Mouse (Mus musculus) midbrain, postnatal 0 days (tissue): Measurements from ENCODE around the gene Tubb4a. TPM values are rescaled to one million over a fixed set of nuclear protein-coding genes. Genes with fewer than 3 reads are reported as not detected.

Source experiments
- ATAC-seq: fragments of 200-750 bp; cut with Nextera tagmentation; 2 replicates; pipeline ENCODE4 v1.8.0; 2017; ENCODE audit warnings: moderate number of reproducible peaks, mild to moderate bottlenecking, moderate TSS enrichment, moderate library complexity; ENCODE audit not compliant: low FRiP score
- DNase-seq: peaks from one replicate; pipeline ENCODE4 v3.0.0-alpha.2; 2015; ENCODE audit warnings: low spot score
- H3K27ac ChIP-seq: fragments of 300-500 bp; sonication (generic); 2 replicates; pipeline ENCODE4 v1.5.1; 2014; ENCODE audit warnings: low read depth, mild to moderate bottlenecking, low read length, mixed read lengths
- H3K27me3 ChIP-seq: fragments of 300-500 bp; sonication (generic); 2 replicates; pipeline ENCODE4 v1.6.1; 2014; ENCODE audit warnings: low read length, control low read depth, mixed read lengths; ENCODE audit not compliant: insufficient read depth
- H3K36me3 ChIP-seq: fragments of 300-500 bp; sonication (generic); 2 replicates; pipeline ENCODE4 v1.6.1; 2014; ENCODE audit warnings: low read length, control low read depth, mixed read lengths; ENCODE audit not compliant: insufficient read depth
- H3K4me1 ChIP-seq: fragments of 300-500 bp; sonication (generic); 2 replicates; pipeline ENCODE4 v1.6.1; 2014; ENCODE audit warnings: mild to moderate bottlenecking, control low read depth, antibody characterized with exemption, low read length, mixed read lengths; ENCODE audit not compliant: insufficient read depth
- H3K4me2 ChIP-seq: fragments of 300-500 bp; sonication (generic); 2 replicates; pipeline ENCODE4 v1.6.1; 2014; ENCODE audit warnings: low read depth, mild to moderate bottlenecking, low read length, mixed read lengths; ENCODE audit not compliant: poor library complexity, severe bottlenecking
- H3K4me3 ChIP-seq: fragments of 300-500 bp; sonication (generic); 2 replicates; pipeline ENCODE4 v1.5.1; 2014; ENCODE audit warnings: low read depth, mild to moderate bottlenecking, low read length, moderate library complexity
- H3K9ac ChIP-seq: fragments of 300-500 bp; sonication (generic); replicated peaks from 2 replicates; pipeline ENCODE4 v1.6.1; 2014; ENCODE audit warnings: mild to moderate bottlenecking, low read length, moderate library complexity, mixed read lengths; ENCODE audit not compliant: poor library complexity, severe bottlenecking
- H3K9me3 ChIP-seq: fragments of 300-500 bp; sonication (generic); 2 replicates; pipeline ENCODE4 v1.6.1; 2016; ENCODE audit warnings: low read length, control low read depth
- CTCF ChIP-seq: IDR thresholded peaks from 2 replicates; pipeline ENCODE4 v1.5.1; 2016; ENCODE audit warnings: antibody characterized with exemption, mild to moderate bottlenecking
- WGBS: fragments of 180-500 bp; shearing (Covaris S2); extraction: QIAGEN DNeasy Blood & Tissue Kit; methylation state at CpG from one replicate; pipeline ENCODE4 v1.1.7; 2014; 5-methylcytosine and 5-hydroxymethylcytosine counted together
- polyA plus RNA-seq: library from polyadenylated mRNA; unstranded; fragments of >200 nt; fragmentation: Nextera tagmentation; extraction: Ambion mirVana; gene quantifications from 2 replicates; pipeline ENCODE4 v1.2.1, GENCODE M21; 2015
- total RNA-seq: library from RNA; depleted of rRNA; stranded (reverse); fragments of >200 nt; gene quantifications from 2 replicates; pipeline ENCODE4 v1.2.3, GENCODE M21; 2014

The Tubb4a gene
- total and polyA plus RNA-seq, 2 experiments from 2014 or later, result 206 to 408 TPM

DNA sequence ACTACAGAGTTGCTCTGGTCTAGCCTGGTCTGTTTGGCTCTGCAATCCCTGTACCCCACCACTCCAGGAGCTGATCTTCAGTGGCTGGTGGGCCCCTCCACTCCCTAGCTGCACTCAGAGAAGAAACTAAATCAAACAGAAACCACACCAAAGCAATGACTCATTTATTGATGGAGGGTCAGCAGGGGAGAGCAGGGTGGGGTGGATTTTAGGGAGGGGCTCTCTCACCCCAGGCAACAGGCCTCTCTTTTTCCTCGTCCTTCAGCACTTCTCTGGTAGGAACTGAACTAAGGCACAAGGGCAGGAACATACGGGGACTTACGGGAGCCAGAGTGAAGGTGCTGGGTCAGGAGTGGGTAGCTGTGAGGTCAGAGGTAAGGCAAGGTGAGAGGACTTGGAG, 7.7 kb downstream of the Tubb4a start:
- no peak overlapping the region for H3K27ac ChIP-seq
- H3K27me3 ChIP-seq, result no peaks in the 10 kb centered on the region
- ATAC-seq (no peak), DNase-seq (no peak)
- H3K9me3 ChIP-seq, result no peaks in the 10 kb centered on the region
- TF ChIP-seq CTCF, result no peak
- 0 out of 2 replicates have a peak, but pooled peaks cover 4% of the 10 kb centered on the region for H3K4me1 ChIP-seq
- H3K4me3 ChIP-seq, result no peak overlapping the region
- no peak overlapping the region for H3K4me2 ChIP-seq
- H3K36me3 ChIP-seq, result peaks cover 33% of the 10 kb centered on the region
- 73% methylated on average over 3 of the region's 3 CpGs for WGBS
- no peak overlapping the region for H3K9ac ChIP-seq

DNA sequence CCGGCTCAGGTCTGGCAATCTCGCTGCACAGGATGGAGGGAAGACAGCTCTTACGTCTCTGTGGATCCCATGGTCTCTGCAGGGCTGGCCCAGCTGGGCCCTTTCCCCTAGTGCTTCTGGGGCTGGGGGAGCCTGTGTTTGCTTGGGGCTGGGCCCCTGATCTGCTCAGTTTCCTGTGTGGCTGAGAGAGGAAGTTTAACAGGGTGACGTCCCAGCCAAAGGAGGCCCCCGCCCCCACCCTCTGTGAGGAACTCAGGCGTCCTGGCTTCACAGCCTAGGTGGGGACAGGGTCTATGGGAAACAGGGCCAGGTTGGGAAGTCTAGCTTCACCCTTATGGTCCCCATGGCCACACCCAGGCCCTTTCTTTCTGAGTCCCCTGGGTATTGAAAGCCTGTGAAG, 9.2 kb downstream of the Tubb4a start, which contains the start of gene Dennd1c:
Gene Dennd1c (minus strand): TSS at position 179 of the 400 bp plus-strand sequence.
- WGBS, result 61% methylated on average over 6 of the region's 6 CpGs
- Histone ChIP-seq H3K36me3 (peaks cover 22% of the 10 kb centered on the region), H3K4me2 (no peak within 1 kb of the TSS), H3K4me1 (no peaks in the 10 kb centered on the region), H3K27ac (no peak within 1 kb of the TSS), H3K4me3 (no peak within 1 kb of the TSS), H3K27me3 (no peaks in the 10 kb centered on the region), H3K9ac (no peak within 1 kb of the TSS), H3K9me3 (no peaks in the 10 kb centered on the region)
- no peak for TF ChIP-seq CTCF
- DNase-seq, result no peak
- ATAC-seq, result no peak

DNA sequence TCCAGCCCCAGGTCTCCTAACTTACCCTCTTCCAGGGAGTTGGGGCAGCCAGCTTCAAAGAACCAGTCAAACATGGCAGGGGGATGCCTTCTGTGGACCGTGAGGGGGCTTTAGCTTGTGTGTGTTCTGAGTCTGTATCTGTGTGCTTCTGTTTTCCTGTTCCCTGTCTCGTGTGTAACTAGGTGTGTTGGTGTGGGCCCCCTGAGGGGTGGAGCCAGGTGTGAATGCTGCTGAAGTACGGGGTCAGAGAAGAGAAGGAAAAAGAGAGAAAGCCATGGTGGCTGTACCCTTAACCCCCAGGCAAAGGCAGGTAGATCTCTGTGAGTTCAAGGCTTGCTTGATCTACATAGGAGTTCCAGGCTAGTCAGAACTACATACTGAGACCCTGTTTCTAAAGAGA, 10.7 kb downstream of the Tubb4a start:
- WGBS, result 79% methylated on average over 3 of the region's 3 CpGs

DNA sequence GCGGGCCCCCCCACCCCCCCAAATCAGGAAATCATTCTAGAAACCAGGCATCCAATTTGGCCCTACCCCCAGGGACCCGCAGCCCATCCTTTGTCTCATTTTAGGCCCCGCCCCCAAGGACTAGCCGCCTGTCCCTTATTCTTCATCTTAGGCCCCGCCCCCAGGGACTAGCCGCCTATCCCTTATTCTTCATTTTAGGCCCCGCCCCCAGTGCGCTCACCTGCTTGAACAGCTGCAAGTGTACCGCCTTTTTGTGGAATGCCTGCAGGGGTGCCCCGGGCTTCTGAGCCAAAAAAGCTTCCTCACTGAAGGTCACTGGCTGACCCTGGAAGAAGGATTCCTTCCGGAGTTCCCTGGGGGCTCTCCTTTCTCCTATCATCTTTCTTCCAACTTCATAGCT, 16.9 kb downstream of the Tubb4a start:
- H3K27me3 ChIP-seq, result no peaks in the 10 kb centered on the region
- H3K36me3 ChIP-seq, result no peaks in the 10 kb centered on the region
- H3K4me1 ChIP-seq, result no peaks in the 10 kb centered on the region
- no peak for TF ChIP-seq CTCF
- H3K9me3 ChIP-seq, result no peaks in the 10 kb centered on the region
- peak overlapping the region; percentile 16 for H3K4me2 ChIP-seq
- H3K27ac ChIP-seq, result no peak overlapping the region
- H3K9ac ChIP-seq, result no peak overlapping the region
- 8% methylated on average over 10 of the region's 11 CpGs for WGBS
- peak; percentile 38; the same call in 1 of the 2 replicates for ATAC-seq
- H3K4me3 ChIP-seq, result peak overlapping the region; percentile 12; the same call in 1 of the 2 replicates
- DNase-seq, result peak; percentile 49

More for the DNA sequence above, 10.7 kb downstream of the Tubb4a start:
- H3K27ac ChIP-seq, result no peak overlapping the region
- DNase-seq (no peak), ATAC-seq (no peak)
- H3K9me3 ChIP-seq, result no peaks in the 10 kb centered on the region
- H3K27me3 ChIP-seq, result no peaks in the 10 kb centered on the region
- H3K4me3 ChIP-seq, result no peak overlapping the region
- H3K9ac ChIP-seq, result no peak overlapping the region
- no peak for TF ChIP-seq CTCF
- H3K4me2 ChIP-seq, result no peak overlapping the region
- peaks cover 22% of the 10 kb centered on the region for H3K36me3 ChIP-seq
- no peaks in the 10 kb centered on the region for H3K4me1 ChIP-seq

DNA sequence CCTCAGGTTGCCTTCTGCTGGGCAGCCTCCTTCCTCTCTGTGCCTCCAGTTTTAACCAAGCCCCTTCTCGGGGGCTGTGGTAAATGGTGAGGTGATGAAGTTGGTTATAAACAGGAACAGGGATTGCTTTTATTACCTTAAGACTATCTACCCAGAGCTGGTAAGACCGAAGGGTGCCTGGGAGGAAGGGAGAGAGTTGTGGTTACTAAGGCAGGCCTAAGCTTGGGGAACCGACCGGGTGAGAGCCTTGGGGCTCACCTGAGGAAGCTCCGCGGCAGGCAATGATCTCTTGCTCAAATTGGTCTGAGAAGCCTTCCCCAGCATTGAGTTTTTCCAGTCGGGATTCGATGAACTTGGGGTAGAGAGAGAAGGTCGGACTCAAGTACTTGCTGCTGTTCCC, 17.3 kb downstream of the Tubb4a start:
- DNase-seq, result no peak
- no peaks in the 10 kb centered on the region for H3K9me3 ChIP-seq
- no peak overlapping the region for H3K27ac ChIP-seq
- H3K27me3 ChIP-seq, result no peaks in the 10 kb centered on the region
- no peaks in the 10 kb centered on the region for H3K4me1 ChIP-seq
- no peaks in the 10 kb centered on the region for H3K36me3 ChIP-seq
- 11% methylated on average over 9 of the region's 9 CpGs for WGBS
- no peak for TF ChIP-seq CTCF
- H3K9ac ChIP-seq, result no peak overlapping the region
- H3K4me2 ChIP-seq, result peak overlapping the region; percentile 16
- ATAC-seq, result no peak
- H3K4me3 ChIP-seq, result peak overlapping the region; percentile 12; the same call in 1 of the 2 replicates

DNA sequence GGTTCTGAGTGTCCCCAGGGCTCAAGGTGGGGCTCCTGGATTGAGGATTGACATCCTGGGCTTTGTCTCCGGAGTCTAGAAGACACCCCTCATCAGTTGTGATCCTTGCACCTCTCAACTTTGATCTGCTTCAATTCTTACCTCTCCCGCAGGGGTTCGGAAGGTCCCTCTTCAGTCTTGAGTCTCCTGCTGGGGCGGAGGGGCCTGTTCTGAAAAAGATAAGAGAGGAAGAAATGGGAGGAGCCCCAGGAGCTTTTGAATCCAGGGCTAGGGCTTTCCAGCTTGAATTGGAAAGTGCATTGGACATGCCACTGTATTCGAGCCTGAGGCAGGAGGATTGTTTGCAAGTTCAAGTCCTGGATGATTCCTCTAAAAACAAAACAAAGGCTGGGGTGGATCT, 20.7 kb downstream of the Tubb4a start:
- no peaks in the 10 kb centered on the region for H3K9me3 ChIP-seq
- 68% methylated on average over 5 of the region's 5 CpGs for whole genome bisulfite sequencing
- H3K36me3 ChIP-seq, result no peaks in the 10 kb centered on the region
- no peak for TF ChIP-seq CTCF
- H3K4me2 ChIP-seq, result no peak overlapping the region
- no peak overlapping the region for H3K4me3 ChIP-seq
- DNase-seq, result no peak
- peaks cover 8% of the 10 kb centered on the region for H3K27me3 ChIP-seq
- ATAC-seq, result no peak
- H3K9ac ChIP-seq, result no peak overlapping the region
- no peaks in the 10 kb centered on the region for H3K4me1 ChIP-seq
- no peak overlapping the region for H3K27ac ChIP-seq
